Mouse (Mus musculus) ES-E14 (cell line): ENCODE measurements at regions not wholly inside any gene's neighbourhood (a gene's known extent, or its start where the extent isn't known, plus 50 kb on each side); places are given as distances from the start of the nearest gene placed in this dataset.

Experiments
- CHD2 ChIP-seq: IDR thresholded peaks from 2 replicates; pipeline ENCODE4 v1.6.1; 2014; ENCODE audit warnings: mild to moderate bottlenecking, low read depth, low read length, inconsistent platforms
- HCFC1 ChIP-seq: IDR thresholded peaks from 2 replicates; pipeline ENCODE4 v1.6.1; 2012; ENCODE audit warnings: low read length, inconsistent platforms, borderline replicate concordance; ENCODE audit not compliant: insufficient read depth
- MAFK ChIP-seq: IDR thresholded peaks from 2 replicates; pipeline ENCODE4 v1.6.1; 2014; ENCODE audit warnings: mild to moderate bottlenecking, low read depth, low read length, inconsistent platforms; ENCODE audit not compliant: insufficient read depth
- ZC3H11A ChIP-seq: IDR thresholded peaks from 2 replicates; pipeline ENCODE4 v1.6.1; 2012; ENCODE audit warnings: low read depth, mild to moderate bottlenecking, inconsistent platforms, low read length, borderline replicate concordance
- ZNF384 ChIP-seq: IDR thresholded peaks from 2 replicates; pipeline ENCODE4 v1.6.1; 2012; ENCODE audit warnings: low read depth, low read length, inconsistent platforms

DNA sequence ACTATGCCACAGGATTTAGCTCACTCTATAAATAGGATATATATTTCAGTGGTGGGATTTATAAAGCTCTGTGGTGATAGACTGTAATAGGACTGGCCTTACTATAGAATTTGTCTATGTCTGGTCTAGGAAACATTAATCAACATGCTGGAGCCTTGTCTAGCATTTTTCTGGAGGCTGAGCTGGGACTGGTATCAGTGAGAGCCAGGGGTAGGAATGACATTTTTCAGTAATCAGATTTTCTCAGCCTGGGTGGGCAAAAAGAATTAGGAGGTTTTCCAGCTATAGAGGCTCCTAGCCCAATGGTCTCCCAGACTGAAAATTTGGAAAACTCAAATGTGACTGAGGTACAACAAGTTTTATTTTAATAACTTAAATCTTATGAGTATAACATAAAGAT lies 142.3 kb upstream of the Adra1d start:
- TF ChIP-seq MAFK (no peak), HCFC1 (no peak), CHD2 (no peak), ZNF384 (no peak), ZC3H11A (no peak)
